Mouse (Mus musculus) urinary bladder, postnatal 25 days (tissue): ENCODE data around the gene Avl9.

ENCODE experiments used
- DNase-seq: peaks from one replicate; pipeline ENCODE4 v3.0.0; 2022; ENCODE audit warnings: low spot score

The Avl9 gene

GRCm38 (mm10) chr6:56794834-56795233 lies 80.1 kb downstream of the Avl9 start:
- no peak for DNase-seq

GRCm38 (mm10) chr6:56796232-56796631 lies 81.5 kb downstream of the Avl9 start:
- no peak for DNase-seq

- DNase-seq: peak; percentile 25
Observed at GRCm38 (mm10) chr6:56796668-56797141, 82.0 kb downstream of the Avl9 start.

- peak; percentile 89 for DNase-seq
Observed at GRCm38 (mm10) chr6:56797311-56798151, 82.8 kb downstream of the Avl9 start, which contains the start of gene Kbtbd2. TSS of gene Kbtbd2 (minus strand) at chr6:56797813.

- no peak for DNase-seq
Observed at GRCm38 (mm10) chr6:56798152-56798465, 83.4 kb downstream of the Avl9 start.

GRCm38 (mm10) chr6:56805026-56805425 lies 90.3 kb downstream of the Avl9 start:
- DNase-seq: no peak

- DNase-seq: no peak
Observed at GRCm38 (mm10) chr6:56806195-56806594, 91.5 kb downstream of the Avl9 start.

GRCm38 (mm10) chr6:56808656-56809055 lies 94.0 kb downstream of the Avl9 start:
- DNase-seq: peak; percentile 7
